Mouse (Mus musculus): Measurements from ENCODE around the gene Kcnab2.

- TF ChIP-seq POLR2A (IDR thresholded peaks at IDR 0.05; ENCODE audit: insufficient read length, low read depth) (no peak), TCF3 (IDR thresholded peaks at IDR 0.05; ENCODE audit: insufficient read length, low read depth) (no peak), USF1 (IDR thresholded peaks at IDR 0.05; ENCODE audit: low read depth) (no peak), MYOD1 (IDR thresholded peaks at IDR 0.05; ENCODE audit: control insufficient read depth in 1 of 3, insufficient read length in 2 of 3, low read depth in 2 of 3) (no peak), MAX (IDR thresholded peaks at IDR 0.05; ENCODE audit: low read depth) (no peak), E2F4 (IDR thresholded peaks at IDR 0.05; ENCODE audit: insufficient read depth) (no peak), TCF12 (IDR thresholded peaks at IDR 0.05; ENCODE audit: insufficient read depth, poor library complexity, severe bottlenecking) (no peak), MYOG (IDR thresholded peaks at IDR 0.05; ENCODE audit: control insufficient read depth in 1 of 3, insufficient read depth in 1 of 3, insufficient read length in 2 of 3, low read depth in 2 of 3) (no peak), POLR2AphosphoS2 (IDR thresholded peaks at IDR 0.05; ENCODE audit: insufficient read length, low read depth) (no peak)
These were observed 123.6 kb downstream of the Kcnab2 start for GRCm38 (mm10) chr4:152353886-152354637.
